Mouse (Mus musculus) liver, embryonic 14.5 days (tissue): ENCODE data around the gene Gabrb3.

ENCODE experiments used
- CTCF ChIP-seq: IDR thresholded peaks from 2 replicates; pipeline ENCODE4 v1.5.1; 2016; ENCODE audit warnings: antibody characterized with exemption, low read depth, control low read depth
- EP300 ChIP-seq: IDR thresholded peaks from 2 replicates; pipeline ENCODE4 v1.6.1; 2016; ENCODE audit warnings: antibody characterized with exemption, low read depth

DNA sequence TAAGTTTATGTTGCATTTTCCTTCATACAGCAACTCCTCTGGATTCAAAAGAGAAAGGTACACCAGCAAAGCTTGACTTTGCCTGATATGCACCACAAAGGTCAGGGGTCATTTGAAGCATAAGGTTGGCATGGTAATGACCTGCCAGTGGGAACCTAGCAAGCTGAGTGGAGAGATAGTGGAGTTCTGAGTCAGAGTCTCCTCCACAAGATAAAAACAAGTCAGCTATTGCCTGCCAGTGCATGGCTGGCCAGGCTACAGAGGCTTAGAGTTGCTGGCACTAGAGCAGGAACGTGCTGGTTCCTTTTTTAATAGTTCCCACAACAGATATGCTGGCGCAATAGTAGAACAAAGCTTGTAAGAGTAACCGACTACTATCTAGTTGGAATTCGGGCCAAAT is 25.9 kb upstream of the Gabrb3 start:
- TF ChIP-seq EP300 (no peak), CTCF (no peak)
